15 mouse cellular contexts compared by ENCODE assay signal in genomic region chr9:61666761-61667332, GRCm38 (mm10).
"Had no signal": no experiment of that assay in that cellular context is flagged by ENCODE, and none has a peak within 500 bp of the region (broad histone marks: within the 10 kb centered on the region; RNA-seq: fewer than 3 reads in every experiment).

No protein-coding gene starts in this region.

- H3K9ac ChIP-seq: limb, embryonic 13.5 days; liver, embryonic 13.5 days; midbrain, embryonic 13.5 days; neural tube, embryonic 12.5 days had no signal

- H3K4me1 ChIP-seq: limb, embryonic 13.5 days; midbrain, embryonic 13.5 days; neural tube, embryonic 12.5 days had no signal

- H3K27me3 ChIP-seq: limb, embryonic 13.5 days; liver, embryonic 13.5 days; midbrain, embryonic 13.5 days; neural tube, embryonic 12.5 days had no signal

- H3K9me3 ChIP-seq: limb, embryonic 10.5 days; liver, embryonic 13.5 days; midbrain, embryonic 13.5 days had no signal

- H3K27ac ChIP-seq: kidney, postnatal 0 days; layer of hippocampus, adult 2 months; limb, embryonic 10.5 days; limb, embryonic 13.5 days; liver, embryonic 13.5 days; midbrain, embryonic 13.5 days; neural tube, embryonic 12.5 days; stomach, postnatal 0 days had no signal

- H3K4me3 ChIP-seq: layer of hippocampus, adult 2 months; limb, embryonic 10.5 days; limb, embryonic 13.5 days; liver, embryonic 13.5 days; midbrain, embryonic 13.5 days; neural tube, embryonic 12.5 days had no signal

- DNase-seq: kidney, postnatal 25 days; layer of hippocampus, adult 9-11 months; lung, adult 2 months; lung, postnatal 14 days; retina, postnatal 1 day; right cerebral cortex, postnatal 25 days had no signal

- H3K4me2 ChIP-seq: limb, embryonic 13.5 days; liver, embryonic 13.5 days; midbrain, embryonic 13.5 days; neural tube, embryonic 12.5 days had no signal

- H3K36me3 ChIP-seq: limb, embryonic 10.5 days; limb, embryonic 13.5 days; liver, embryonic 13.5 days; midbrain, embryonic 13.5 days; neural tube, embryonic 12.5 days had no signal

- ATAC-seq: intestine, postnatal 0 days; midbrain, embryonic 13.5 days had no signal
